Mouse (Mus musculus) adrenal gland (tissue): ENCODE results near the gene Gosr2.

ENCODE experiments used
- intact Hi-C: fragments of 180-260 bp; cut with DNase I; formaldehyde crosslinking; loops from one replicate; pipeline ENCODE4 v1.15.1; 2025

The Gosr2 gene

DNA sequence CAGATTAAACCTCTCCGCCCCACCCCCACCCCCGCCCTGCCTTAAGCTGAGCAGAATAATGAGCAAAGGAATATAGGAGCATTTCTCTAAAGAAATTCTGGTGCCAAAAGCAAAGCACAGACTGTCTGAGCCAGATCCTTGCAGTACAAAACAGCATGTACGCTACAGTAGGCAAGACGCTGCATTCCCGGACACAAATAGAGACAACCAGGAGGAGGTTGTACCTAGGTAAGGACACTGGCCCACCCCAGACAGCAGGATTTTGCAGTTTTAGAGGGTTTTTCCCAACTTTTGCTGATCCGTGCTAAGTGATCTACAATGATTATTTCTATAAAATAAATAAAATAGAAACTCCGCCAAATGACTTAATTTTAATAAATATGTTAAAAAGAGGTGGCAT, 49.0 kb downstream of the Gosr2 start:
- intact Hi-C loops: no loop called here

DNA sequence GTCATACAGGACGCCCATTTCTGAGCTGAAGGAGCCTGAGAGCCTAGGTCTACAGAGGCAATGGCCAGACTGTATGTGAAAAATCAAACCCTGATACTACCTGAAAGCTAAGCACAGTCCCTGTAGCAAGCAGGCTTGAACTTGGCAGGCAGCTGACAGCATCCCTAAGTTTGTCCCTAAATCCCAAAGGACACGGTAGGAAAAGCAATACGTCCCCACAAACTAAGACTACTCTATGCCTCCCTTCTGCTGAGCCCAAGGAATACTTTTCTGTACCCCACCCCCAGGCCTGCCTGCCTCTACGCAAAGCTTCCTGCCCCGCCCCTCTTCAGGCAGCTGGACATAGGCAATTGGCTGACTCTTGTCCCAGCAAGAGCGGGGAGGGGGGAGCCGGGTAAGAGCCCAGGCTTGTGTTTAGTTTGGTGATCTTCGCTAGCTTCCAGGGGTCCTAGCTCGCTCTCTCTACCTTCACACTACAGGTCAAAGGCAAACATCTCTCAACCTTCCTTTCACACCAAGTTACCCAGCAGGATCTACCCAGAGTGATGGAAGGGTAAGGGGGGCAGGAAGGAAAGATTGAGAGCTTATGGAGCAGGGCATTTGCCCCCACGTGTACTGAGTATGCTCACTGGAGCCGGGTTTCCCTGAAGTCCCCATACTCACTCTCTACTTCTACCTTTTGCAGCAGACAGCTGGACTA, 49.6 kb downstream of the Gosr2 start:
- intact Hi-C loops: no loop called here

DNA sequence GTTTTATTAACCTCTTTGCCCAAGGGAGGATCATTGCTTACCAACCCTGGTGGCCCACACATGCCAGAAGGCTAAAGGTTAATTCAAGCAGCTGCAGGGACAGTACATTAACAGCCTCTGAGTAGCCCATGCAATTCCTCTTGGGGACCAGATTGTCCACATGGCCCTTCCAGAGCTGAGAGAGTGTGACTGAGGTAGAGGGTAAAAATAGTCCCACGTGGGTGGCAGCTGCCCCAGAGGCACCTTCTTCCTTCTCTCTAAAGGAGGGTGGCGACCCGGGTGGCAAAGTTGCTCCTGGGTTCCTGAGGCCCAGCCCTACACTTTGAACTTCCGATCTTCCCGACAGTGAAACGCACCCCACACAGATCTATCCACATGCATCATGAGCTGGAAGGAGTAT, 51.4 kb downstream of the Gosr2 start:
- intact Hi-C loops: no loop called here

DNA sequence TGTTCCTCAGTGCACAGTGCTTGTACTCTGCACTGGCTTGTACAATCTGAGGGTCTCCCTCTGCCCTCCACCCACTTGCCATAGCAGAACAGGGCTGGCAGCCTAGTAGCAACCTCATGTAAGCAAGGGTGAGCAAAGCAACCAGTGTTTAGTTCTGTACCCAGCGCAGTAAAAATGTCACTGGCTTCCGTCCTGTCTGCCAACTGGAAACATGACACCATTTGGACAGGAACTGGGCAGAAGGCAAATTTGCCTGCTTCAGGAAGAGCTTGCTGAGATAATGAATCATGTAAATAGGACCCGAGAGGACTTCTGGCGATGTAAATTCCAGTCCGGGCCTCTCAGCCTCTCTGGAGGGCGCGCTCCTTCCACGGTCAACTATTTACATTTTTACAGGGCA, 52.0 kb downstream of the Gosr2 start:
- intact Hi-C loops: no loop called here

DNA sequence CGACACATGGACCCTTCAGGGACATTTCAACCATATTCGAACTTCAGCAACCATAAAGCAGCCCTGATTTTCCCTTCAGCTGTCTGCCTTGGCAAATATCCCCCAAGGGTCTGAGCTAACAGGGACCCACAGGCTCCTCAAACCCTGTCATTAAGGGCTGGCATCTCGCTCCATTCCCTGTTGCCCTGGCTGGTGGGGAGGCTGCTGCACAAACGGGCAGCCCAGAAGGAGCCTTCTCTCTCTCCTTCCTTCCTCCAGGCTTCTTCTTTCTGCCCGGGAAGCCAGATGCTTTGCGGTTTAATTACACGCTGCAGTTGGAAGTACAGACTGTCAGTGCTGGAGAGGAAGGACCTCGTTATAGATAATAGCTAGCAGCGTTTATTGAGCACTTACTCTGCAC, 54.5 kb downstream of the Gosr2 start:
- intact Hi-C loops: no loop called here

DNA sequence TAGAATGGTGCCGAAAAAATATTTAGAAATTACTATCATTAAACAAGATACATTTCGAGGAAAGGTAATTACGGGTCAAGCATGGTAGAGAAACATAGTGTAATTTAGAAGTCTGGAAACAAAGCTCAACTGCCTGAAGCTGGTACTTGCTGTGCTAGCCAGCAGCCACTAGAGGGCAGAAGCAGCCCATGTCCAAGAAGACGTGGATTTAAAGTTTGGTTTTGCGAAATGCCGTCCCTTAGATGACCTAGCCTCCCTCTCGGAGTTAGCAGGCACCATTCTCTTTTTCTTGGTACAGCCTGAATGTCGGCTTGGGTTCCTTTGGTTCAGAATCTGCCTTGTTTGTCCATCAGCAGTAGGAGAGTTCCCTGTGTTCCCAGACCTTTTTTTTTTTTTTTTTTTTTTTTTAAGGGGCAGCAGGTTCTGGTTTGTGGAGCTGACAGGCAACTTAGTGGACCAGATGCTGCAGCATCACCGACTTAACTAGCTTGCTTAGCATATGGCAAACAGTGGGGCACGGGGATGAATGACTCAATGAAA, 58.2 kb downstream of the Gosr2 start:
- intact Hi-C loops: loop anchor here (1.0 to 5.0 kb wide), 3 partner anchors 38 to 273 kb away; no protein-coding TSS in a partner anchor

DNA sequence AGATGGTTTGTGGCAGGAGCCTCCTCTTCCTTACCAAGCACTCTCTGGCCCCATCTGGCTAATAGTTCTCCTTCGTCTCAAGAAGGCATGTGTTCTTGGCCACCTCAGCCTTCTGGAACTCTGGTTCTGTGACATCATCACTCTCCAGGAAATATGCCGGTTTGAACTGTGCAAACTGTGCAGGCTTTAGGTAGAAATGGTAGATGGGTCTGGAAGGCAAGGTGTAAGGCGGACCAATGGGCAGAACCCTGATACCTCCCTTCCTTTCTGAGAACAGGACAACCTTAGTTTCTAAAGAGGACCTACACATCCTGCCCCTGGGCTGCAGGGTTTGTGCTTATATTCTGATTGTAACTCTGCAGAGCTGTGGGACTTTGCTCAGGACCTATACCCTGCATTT, 58.9 kb downstream of the Gosr2 start, which contains the start of gene Lyzl6:
Gene Lyzl6, minus strand, starts transcription at position 101 of the 400 bp plus-strand sequence.
- intact Hi-C loops: loop anchor here (1.0 to 5.0 kb wide), 3 partner anchors 39 to 274 kb away; no protein-coding TSS in a partner anchor

DNA sequence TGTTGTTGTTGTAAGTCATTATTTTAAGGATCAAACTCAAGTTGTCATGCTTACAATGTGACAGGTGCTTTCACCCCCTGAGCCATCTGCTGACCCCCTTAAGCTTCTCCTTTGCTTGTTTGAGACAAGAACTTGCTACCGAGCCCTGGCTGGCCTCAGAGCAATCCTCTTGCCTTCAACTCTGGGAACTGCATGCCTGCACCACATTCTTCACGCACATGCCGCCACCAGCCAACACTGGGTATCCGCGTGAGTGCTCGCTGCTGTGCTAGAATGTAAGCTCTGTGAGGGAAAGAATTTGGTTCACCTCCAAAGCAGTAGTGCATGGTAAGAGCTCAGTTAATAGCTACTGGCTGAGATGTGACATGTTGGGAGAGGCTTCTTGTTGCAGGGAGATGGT, 61.4 kb downstream of the Gosr2 start:
- intact Hi-C loops: loop anchor here (5.0 kb wide), 2 partner anchors 41 to 276 kb away; no protein-coding TSS in a partner anchor

DNA sequence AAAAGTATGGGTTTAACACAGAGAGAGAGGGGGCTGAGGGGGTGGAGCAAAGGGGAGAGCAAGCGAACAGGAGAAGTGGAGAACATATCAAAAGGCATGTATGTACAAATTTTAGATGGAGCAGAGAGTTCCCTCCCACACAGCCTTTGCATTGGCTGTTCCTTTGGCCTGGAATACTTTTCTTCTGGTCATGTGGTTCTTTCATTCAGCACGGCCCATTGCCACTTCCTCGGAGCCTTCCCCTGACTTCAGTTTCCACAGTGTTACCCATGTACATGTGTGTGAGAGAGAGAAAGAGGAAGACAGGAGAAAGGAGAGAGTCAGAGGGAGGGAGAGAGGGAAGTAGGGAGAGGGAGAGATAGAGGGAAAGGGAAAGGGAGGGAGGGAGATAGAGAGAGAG, 62.2 kb downstream of the Gosr2 start:
- intact Hi-C loops: loop anchor here (5.0 kb wide), 2 partner anchors 42 to 277 kb away; no protein-coding TSS in a partner anchor

DNA sequence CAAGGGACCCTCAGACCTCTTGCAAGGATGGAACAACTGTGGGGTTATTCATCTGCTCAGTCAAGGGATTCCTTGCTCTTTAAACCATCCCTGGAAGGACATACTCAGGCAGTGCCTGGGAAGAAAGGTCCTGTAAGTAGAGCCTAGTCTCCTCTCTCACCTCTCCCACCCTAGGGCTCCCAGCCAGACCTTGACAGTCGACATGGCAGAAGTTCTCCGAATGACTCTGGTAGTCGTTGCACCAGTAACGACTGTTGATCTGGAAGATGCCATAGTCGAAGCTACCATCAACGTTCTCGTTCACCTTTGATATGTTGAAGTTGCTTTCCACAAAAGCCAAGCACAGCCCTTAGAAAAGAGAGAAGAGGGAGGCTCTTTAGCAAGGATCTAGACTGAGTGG, 62.9 kb downstream of the Gosr2 start:
- intact Hi-C loops: loop anchor here (5.0 kb wide), 2 partner anchors 42 to 277 kb away; no protein-coding TSS in a partner anchor

DNA sequence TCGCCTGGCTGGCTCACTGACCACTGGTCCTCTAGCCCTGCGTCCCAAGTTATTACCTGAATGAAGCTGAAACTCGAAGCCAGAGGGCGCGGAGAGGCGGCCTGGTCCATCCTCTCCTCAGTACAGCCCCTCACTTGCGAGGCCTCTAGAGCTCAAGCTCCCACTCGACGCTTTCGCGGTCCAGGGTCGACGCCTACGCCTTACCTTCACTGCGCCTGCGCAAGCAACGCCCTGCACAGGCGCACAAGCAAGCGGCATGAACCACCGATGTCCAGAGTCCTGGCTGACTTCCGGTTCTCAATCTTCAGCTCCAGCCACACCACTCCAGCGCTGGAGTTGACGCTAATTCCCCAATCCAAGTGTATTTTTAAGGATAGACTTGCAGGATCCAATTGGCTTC, 70.2 kb downstream of the Gosr2 start:
- intact Hi-C loops: no loop called here
